Mouse (Mus musculus): ENCODE data around the gene Tmem101. TPM values are rescaled to one million over a fixed set of nuclear protein-coding genes. Genes with fewer than 3 reads are reported as not detected.
"Not testable (repeated sequence)": the region's sequence is repeated elsewhere in the genome, so short reads cannot be mapped to it uniquely, and the experiment has no call there.

The Tmem101 gene
- total RNA-seq, 2 experiments from 2014 or later, result 23.8 to 26.4 TPM

GRCm38 (mm10) chr11:102158024-102158423 lies 1.8 kb upstream of the Tmem101 start:
- intact Hi-C loops (cut with DNase I); DNase-seq: not testable (repeated sequence)

DNA sequence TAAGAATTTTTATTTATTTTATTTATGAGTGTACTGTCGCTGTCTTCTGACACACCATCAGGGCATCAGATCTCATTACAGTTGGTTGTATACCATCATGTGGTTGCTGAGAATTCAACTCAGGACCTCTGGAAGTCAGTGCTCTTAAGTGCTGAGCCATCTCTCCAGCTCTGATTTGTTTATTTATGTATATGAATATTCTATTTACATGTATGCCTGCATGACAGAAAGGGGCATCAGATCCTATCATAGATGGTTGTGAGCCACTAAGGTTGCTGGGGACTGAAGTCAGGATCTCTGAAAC lies 534 bp upstream of the Tmem101 start:
- intact Hi-C loops (cut with DNase I), result no loop called here

DNA sequence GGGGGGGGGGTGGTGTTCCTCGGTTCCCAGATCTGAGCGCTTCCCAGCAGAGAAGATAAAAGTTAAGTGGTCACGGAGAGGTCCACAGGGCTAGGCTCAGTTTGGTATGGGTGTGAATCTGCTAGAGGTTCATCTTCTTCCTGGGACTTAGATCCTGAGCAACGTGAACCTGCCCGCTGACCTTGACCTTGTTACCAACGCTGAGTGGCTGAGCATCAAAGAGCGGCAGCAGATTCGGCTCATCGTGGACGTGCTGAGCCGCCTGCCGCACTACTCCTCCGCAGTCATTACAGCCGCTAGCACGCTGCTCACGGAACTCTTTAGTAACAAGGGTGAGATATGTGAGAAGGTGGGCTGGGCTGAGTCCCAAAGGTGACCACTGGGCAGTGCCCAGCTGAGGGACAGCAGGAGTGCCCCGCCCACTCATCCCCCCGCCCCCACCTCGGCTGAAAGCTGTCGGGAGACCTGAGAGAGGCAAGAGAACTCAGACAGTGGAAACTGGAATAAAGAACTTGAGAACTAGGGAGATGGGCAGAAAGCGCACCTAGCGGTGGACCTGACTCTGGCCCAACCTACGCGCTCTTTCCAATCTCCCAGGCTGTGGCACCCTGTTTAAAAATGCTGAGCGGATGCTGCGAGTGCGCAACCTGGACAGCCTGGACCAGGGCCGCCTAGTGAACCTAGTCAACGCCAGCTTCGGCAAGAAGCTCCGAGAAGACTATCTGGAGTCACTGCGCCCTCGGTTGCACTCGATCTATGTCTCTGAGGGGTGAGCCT lies 8.8 kb downstream of the Tmem101 start:
- intact Hi-C loops (cut with DNase I), result no loop called here
- DNase-seq, result no peak

More for the DNA sequence above, 534 bp upstream of the Tmem101 start:
- DNase-seq, result no peak

DNA sequence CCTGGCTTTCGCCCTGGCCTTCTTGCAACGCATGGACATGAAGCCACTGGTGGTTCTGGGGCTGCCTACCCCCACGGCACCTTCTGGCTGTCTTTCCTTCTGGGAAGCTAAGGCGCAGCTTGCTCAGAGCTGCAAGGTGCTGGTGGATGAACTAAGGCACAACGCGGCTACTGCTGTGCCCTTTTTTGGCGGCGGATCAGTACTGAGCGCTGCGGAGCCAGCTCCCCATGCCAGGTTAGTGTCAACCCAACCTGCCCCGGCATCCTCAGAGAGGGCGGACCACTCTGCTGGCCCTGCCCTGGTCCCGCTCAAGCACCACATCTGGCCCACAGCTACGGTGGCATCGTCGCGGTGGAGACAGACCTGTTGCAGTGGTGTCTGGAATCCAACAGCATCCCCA lies 9.7 kb downstream of the Tmem101 start:
- no peak for DNase-seq
- intact Hi-C loops (cut with DNase I), result no loop called here

DNA sequence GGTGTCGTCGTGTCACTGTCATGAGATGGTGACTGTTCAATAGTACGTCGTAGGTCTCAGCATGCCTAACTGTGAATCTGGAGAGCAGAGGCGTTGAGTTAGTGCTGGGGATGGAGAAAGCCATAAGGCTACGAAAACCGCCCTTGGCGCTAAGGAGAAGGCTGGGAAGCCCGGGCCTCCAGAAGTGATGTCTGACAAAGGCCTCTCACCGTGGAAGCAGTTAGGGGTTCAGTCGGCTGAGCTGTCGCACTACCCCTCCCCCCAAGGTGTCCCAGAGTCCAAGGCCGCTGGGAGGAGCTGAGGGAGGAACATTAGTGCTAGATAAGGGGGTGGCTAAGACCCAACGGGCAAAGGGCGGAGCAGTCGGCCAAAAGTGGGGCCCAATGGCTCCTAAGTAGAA lies 10.2 kb downstream of the Tmem101 start:
- intact Hi-C loops (cut with DNase I), result no loop called here
- DNase-seq, result no peak

GRCm38 (mm10) chr11:102145471-102146001 lies 10.7 kb downstream of the Tmem101 start, which contains the start of gene Nags:
Nags (plus strand) TSS chr11:102145513.
- intact Hi-C loops (cut with DNase I), result no loop called here
- no peak for DNase-seq

GRCm38 (mm10) chr11:102144957-102145470 lies 11.2 kb downstream of the Tmem101 start:
- intact Hi-C loops (cut with DNase I), result no loop called here
- no peak for DNase-seq

GRCm38 (mm10) chr11:102142355-102142754 lies 13.8 kb downstream of the Tmem101 start:
- intact Hi-C loops (cut with DNase I), result no loop called here

DNA sequence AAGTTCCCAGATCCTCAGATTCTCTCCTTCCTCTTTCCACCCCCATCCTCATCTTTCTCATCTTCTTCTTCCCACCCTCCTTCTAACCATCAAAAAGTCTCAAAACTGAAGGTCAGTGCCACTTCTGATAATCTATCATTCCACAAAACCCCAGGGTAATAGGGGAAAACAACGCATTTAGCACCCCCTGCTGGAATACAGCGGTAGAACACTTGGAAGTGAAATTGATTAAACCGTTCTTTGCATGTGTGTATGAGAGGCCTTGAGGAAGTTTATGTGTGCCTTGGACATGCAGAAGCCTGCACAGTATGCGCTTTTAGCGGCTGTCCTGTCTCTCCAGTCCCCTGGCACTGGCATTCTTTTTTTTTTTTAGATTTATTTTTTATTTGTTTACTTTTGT lies 15.7 kb downstream of the Tmem101 start:
- DNase-seq, result peak; percentile 61
- intact Hi-C loops (cut with DNase I), result no loop called here

More at GRCm38 (mm10) chr11:102142355-102142754, 13.8 kb downstream of the Tmem101 start:
- DNase-seq, result no peak

DNA sequence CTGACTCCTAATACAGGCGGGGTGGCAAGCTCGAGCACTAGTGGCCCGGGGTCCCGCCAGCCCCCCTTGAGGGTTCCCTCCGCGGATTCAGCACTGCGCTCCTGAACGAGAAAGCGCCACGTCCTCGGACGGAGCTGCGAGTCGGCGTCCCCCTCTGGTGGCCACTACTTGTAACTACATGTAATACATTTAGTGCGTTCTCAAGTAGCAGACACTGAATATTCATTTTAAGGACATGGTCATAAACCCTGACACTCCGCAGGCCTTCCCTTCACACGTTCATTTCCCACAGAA lies 17.8 kb downstream of the Tmem101 start:
- intact Hi-C loops (cut with DNase I), result loop anchor here (2.0 to 10.0 kb wide), 3 partner anchors 38 to 144 kb away; partner anchors contain the start of gene Ppy
- DNase-seq, result peak; percentile 74

DNA sequence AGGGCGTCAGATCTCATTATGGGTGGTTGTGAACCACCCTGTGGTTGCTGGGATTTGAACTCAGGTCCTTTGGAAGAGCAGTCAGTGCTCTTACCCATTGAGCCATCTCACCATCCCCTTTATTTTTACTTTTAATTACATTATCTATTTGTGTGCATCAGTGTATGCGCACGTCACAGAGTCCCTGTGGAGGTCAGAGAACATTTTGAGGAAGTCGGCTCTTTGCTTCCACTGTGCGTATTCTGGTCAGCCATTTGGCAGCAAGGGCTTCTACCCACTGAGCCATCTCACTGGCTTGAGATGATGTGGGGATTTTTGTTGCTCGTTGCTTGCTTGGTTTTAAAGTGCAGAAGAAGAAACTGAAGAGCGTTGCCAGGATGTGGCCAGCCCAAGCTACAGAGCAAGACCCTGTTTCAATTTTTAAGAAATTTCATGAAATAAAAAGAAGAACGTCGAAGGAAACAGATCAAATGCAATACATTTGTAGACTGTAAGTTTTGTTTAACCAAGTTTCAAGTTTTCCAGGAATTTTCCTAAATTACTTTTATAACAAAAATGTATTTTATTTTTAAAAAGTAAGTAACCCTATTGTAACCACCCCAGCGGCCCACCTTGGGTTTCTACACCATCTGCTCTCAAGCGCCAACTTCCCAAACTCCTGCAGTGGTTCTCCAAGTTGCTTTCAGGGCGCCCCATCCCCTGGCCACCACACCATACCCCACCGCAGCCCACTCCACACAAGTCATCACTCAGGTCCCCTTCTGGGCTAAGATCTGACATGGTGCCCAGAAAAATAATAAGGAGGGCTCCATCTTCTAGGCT lies 18.4 kb downstream of the Tmem101 start:
- no peak for DNase-seq
- intact Hi-C loops (cut with DNase I), result loop anchor here (2.0 to 10.0 kb wide), 3 partner anchors 37 to 143 kb away; partner anchors contain the start of gene Ppy

GRCm38 (mm10) chr11:102134516-102134915 lies 21.7 kb downstream of the Tmem101 start:
- DNase-seq, result peak; percentile 54
- intact Hi-C loops (cut with DNase I), result loop anchor here (10.0 kb wide), 1 partner anchor 140 kb away; no protein-coding TSS in a partner anchor

- no peak for DNase-seq
- intact Hi-C loops (cut with DNase I), result no loop called here
These were observed 38.8 kb downstream of the Tmem101 start for GRCm38 (mm10) chr11:102117386-102117785.

- intact Hi-C loops (cut with DNase I), result no loop called here
These were observed 40.0 kb downstream of the Tmem101 start for GRCm38 (mm10) chr11:102116241-102116640.

DNA sequence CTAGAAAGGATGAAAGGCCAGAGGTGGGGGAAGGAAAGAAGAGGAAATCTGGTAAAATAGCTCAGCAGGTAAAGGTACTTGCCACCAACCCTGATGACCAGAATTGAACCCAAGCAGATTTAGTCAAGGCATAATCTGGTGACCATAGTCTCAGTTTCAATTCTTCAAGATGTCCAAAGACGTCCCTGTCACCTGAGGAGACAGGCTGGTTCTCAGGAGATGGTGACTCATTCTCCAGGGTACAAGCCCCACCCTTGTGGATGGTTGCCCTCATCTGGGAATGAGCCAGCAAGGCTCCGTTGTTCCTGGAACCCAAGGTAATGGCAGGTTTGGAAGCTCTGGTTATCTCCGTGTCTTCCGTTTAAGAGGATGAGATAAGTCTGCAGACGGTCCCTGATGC lies 44.6 kb downstream of the Tmem101 start:
- DNase-seq, result no peak
- intact Hi-C loops (cut with DNase I), result no loop called here

More at GRCm38 (mm10) chr11:102116241-102116640, 40.0 kb downstream of the Tmem101 start:
- DNase-seq, result no peak

DNA sequence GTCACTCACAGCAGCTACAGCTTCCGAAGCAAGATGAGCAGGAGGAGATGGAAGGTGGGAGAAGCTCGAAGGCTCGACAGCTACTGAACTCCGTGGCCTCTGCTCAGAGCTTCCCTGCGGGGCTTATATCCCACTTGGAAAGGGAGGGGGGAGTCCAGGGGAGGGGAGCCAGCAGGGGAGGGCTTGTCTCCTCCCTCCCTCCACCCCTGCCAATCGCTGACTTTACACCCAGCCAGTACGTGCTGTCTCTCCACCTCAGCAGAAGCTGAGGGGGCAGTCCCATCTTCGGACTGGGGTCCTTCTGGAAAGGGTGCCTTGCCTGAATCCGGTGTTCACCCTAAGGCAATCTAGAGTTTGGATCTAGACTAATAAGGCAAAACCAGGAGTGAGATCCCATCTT lies 48.5 kb downstream of the Tmem101 start, which contains the start of gene Pyy:
Pyy (minus strand) TSS at position 101 of the 400 bp plus-strand sequence.
- intact Hi-C loops (cut with DNase I), result no loop called here

DNA sequence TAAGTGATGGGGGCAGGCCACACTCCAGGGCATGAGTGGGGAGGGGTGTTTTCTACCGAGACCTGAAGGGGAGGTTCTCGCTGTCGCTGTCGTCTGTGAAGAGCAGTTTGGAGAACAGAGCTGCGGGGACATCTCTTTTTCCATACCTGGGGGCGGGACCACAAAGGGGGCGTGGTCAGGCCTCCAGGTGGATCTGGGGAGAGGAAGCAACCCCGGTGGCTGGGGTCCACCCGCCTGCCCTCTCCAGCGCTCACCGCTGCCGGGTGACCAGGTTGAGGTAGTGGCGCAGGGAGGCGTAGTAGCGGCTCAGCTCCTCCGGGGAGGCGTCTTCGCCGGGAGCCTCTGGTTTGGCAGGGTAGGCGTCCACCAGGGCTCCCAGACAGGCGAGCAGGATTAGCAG lies 49.3 kb downstream of the Tmem101 start:
- intact Hi-C loops (cut with DNase I), result no loop called here
- DNase-seq, result no peak

More for the DNA sequence above, 48.5 kb downstream of the Tmem101 start, which contains the start of gene Pyy:
- no peak for DNase-seq

Measured in left cerebral cortex, postnatal 4 days (tissue).